ENCODE assay signal across 9 mouse cellular contexts in the genomic region with DNA sequence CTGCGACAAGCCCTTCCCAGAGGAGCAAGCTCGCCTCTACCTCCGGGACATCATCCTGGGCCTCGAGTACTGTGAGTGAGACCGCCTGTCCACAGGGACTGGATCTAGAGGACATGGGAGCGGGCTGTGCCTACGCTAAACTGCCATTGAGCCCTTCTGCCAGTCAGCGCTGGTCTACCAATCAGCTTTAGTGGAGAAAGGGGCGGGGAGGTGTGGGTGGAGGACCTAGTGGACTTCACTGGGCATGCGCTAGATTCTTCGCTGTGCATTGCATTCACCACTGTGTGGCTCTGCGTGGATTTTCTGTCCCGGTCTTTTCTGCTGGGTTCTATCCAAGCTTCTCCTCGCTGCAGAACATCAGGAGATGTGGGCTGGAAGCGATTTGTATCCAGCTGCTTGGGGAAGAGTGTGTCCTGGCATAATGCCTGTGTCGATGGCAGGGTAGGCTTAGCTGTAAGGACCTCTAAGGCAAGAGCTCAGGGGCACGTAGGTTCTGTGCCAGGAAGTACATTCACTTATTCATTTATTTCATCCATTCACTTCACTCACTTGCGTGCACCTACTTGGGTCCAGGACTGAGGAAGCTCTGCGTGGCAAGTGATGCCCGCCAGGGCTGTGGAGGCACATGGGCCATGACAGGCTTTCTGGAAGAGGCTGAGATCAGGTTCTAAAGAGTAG. TPM values are rescaled to one million over a fixed set of nuclear protein-coding genes. Genes with fewer than 3 reads are reported as not detected.
DNase-seq lines count a peak whose midpoint lies in the region; ATAC-seq and TF ChIP-seq lines count a peak whose summit lies in the region.
"Had no signal": no experiment of that assay in that cellular context is flagged by ENCODE, and none has a peak within 500 bp of the region (broad histone marks: within the 10 kb centered on the region; RNA-seq: fewer than 3 reads in every experiment).

No protein-coding gene starts in this region.

- peak overlapping the region; percentile 44 for H3K4me3 ChIP-seq in forebrain, embryonic 10.5 days
- H3K4me3 ChIP-seq in heart, embryonic 14.5 days (ENCODE audit: control insufficient read depth in 1 of 2, insufficient read depth in 1 of 2, low read depth in 1 of 2, low read length in 2 of 2): peak overlapping the region; percentile 26 to 30
- peak overlapping the region; percentile 19; the same call in 1 of the 2 replicates for H3K4me3 ChIP-seq in liver, adult 2 months (ENCODE audit: insufficient read depth, low read depth, low read length)

- H3K27ac ChIP-seq in forebrain, embryonic 10.5 days: peak overlapping the region; percentile 78
- peak overlapping the region; percentile 46 to 53; a peak in 3 of 4 replicates for H3K27ac ChIP-seq in heart, embryonic 14.5 days (replicated peaks in 1 of 2; ENCODE audit: control insufficient read depth in 1 of 2, insufficient read depth in 1 of 2, low read depth in 2 of 2, low read length in 2 of 2)
- no peak overlapping the region for H3K27ac ChIP-seq in liver, adult 2 months (replicated peaks; ENCODE audit: insufficient read depth, low read depth, low read length)

- ATAC-seq in CD4-positive, CD25-positive, alpha-beta regulatory T cell, adult 4 months: peak; percentile 96
- ATAC-seq in heart, embryonic 14.5 days (ENCODE audit: insufficient number of reproducible peaks, insufficient read depth, low FRiP score, low read depth): peak; percentile 74
- peak; percentile 93 for ATAC-seq in monocyte, adult 5-6 weeks (replicated peaks; ENCODE audit: insufficient number of reproducible peaks, low FRiP score, low TSS enrichment, poor library complexity, severe bottlenecking)

- peak overlapping the region; percentile 67 for H3K9ac ChIP-seq in heart, embryonic 14.5 days (ENCODE audit: low read length)
- peak overlapping the region; percentile 47 for H3K9ac ChIP-seq in liver, adult 2 months (ENCODE audit: low read depth, low read length)

- WGBS in forebrain, embryonic 10.5 days: 29% methylated on average over 20 of the region's 20 CpGs
- WGBS in heart, embryonic 14.5 days: 25% methylated on average over 20 of the region's 20 CpGs
- WGBS in liver, adult 2 months: 23% methylated on average over 20 of the region's 20 CpGs

- peaks cover 23% of the 10 kb centered on the region for H3K27me3 ChIP-seq in forebrain, embryonic 10.5 days (ENCODE audit: poor library complexity, severe bottlenecking)
- peaks cover 4% of the 10 kb centered on the region; the same call in 1 of the 2 replicates for H3K27me3 ChIP-seq in heart, embryonic 14.5 days (ENCODE audit: control insufficient read depth, insufficient read depth, low read length)
- H3K27me3 ChIP-seq in liver, adult 2 months (ENCODE audit: control insufficient read depth, insufficient read depth, low read length): no peaks in the 10 kb centered on the region
- H3K27me3 ChIP-seq: CH12.LX had no signal

- TF ChIP-seq CTCF in liver, adult 2 months (IDR thresholded peaks at IDR 0.05; ENCODE audit: low read depth, low read length): no peak

- DNase-seq in c-Kit-positive CD71-positive TER-119-negative erythroid progenitor cells, embryonic 14.5 days (ENCODE audit: low read depth): peak; percentile 78
- DNase-seq in forebrain, embryonic 10.5 days (ENCODE audit: extremely low spot score, low spot score): peak; percentile 84
- DNase-seq in kidney, postnatal 10 days: peak; percentile 92
- peak; percentile 82 for DNase-seq in liver, adult 2 months (ENCODE audit: extremely low read depth, low read depth, low spot score)
- DNase-seq in spleen, postnatal 14 days (ENCODE audit: low spot score in 2 of 2): peak; percentile 42 to 51

- H3K9me3 ChIP-seq in forebrain, embryonic 10.5 days: no peaks in the 10 kb centered on the region
- H3K9me3 ChIP-seq in heart, embryonic 14.5 days (ENCODE audit: control insufficient read depth, low read length): no peaks in the 10 kb centered on the region

- H3K36me3 ChIP-seq in forebrain, embryonic 10.5 days (replicated peaks): no peaks in the 10 kb centered on the region
- no peaks in the 10 kb centered on the region for H3K36me3 ChIP-seq in heart, embryonic 14.5 days (ENCODE audit: control insufficient read depth, insufficient read depth, low read length)
- H3K36me3 ChIP-seq in liver, adult 2 months (ENCODE audit: control insufficient read depth, insufficient read depth, low read length): no peaks in the 10 kb centered on the region

- H3K4me2 ChIP-seq in heart, embryonic 14.5 days (ENCODE audit: low read length): peak overlapping the region; percentile 67

- no peak for TF ChIP-seq POLR2A in liver, adult 2 months (IDR thresholded peaks at IDR 0.05; ENCODE audit: extremely low read depth, insufficient read depth, low read length)

- no peaks in the 10 kb centered on the region for H3K79me2 ChIP-seq in liver, adult 2 months (ENCODE audit: control insufficient read depth, insufficient read depth, low read length)

- peaks cover 12% of the 10 kb centered on the region for H3K4me1 ChIP-seq in forebrain, embryonic 10.5 days
- H3K4me1 ChIP-seq in heart, embryonic 14.5 days (ENCODE audit: control insufficient read depth in 2 of 2, insufficient read depth in 2 of 2, low read length in 2 of 2): peaks cover 13 to 19% of the 10 kb centered on the region in 2 experiments
- H3K4me1 ChIP-seq in liver, adult 2 months (ENCODE audit: control insufficient read depth, insufficient read depth, low read length): peaks cover 3% of the 10 kb centered on the region

RNA-seq across cellular contexts. Expression of a gene that starts 12.2 kb away (rescaled TPM):
- polyA plus RNA-seq in CD4-positive, CD25-positive, alpha-beta regulatory T cell, adult 4 months (2017; shearing (Covaris generic)): 1 to 10 TPM; 2.3 to 5.8 TPM
- 4.6 and 5.4 TPM in 2 replicates for polyA plus RNA-seq in forebrain, embryonic 10.5 days (2016; fragmentation: Nextera tagmentation; extraction: Ambion mirVana)
- 0.81 and 1.2 TPM in 2 replicates for polyA plus RNA-seq in heart, embryonic 14.5 days (2014; fragmentation: Nextera tagmentation; extraction: Ambion mirVana)
- total RNA-seq in liver, adult 2 months (2014; rRNA removed): 0.28 and 0.54 TPM in 2 replicates
- 0.12 and 0.24 TPM in 2 replicates for polyA plus RNA-seq in liver, adult 2 months (2012; rRNA removed)
- total RNA-seq in monocyte, adult 5-6 weeks (2017): 2.6 to 4.0 TPM (median 3.0 TPM) in 3 replicates

RNA-seq across cellular contexts. Expression of a gene that starts 16.6 kb away (rescaled TPM):
- polyA plus RNA-seq in CD4-positive, CD25-positive, alpha-beta regulatory T cell, adult 4 months (2017; shearing (Covaris generic)): 10 to 100 TPM; 17.1 to 21.5 TPM
- 12.1 and 13.9 TPM in 2 replicates for polyA plus RNA-seq in forebrain, embryonic 10.5 days (2016; fragmentation: Nextera tagmentation; extraction: Ambion mirVana)
- polyA plus RNA-seq in heart, embryonic 14.5 days (2014; fragmentation: Nextera tagmentation; extraction: Ambion mirVana): 9.5 and 10.3 TPM in 2 replicates
- 3.7 and 3.8 TPM in 2 replicates for total RNA-seq in liver, adult 2 months (2014; rRNA removed)
- polyA plus RNA-seq in liver, adult 2 months (2012; rRNA removed): 1.3 TPM in 2 replicates
- 11.5 to 18.1 TPM (median 14.0 TPM) in 3 replicates for total RNA-seq in monocyte, adult 5-6 weeks (2017)

RNA-seq across cellular contexts. Expression of a gene that starts 32.1 kb away (rescaled TPM):
- under 1 TPM in 1 of 2 experiments, not detected in 1; 0.39 TPM for polyA plus RNA-seq in CD4-positive, CD25-positive, alpha-beta regulatory T cell, adult 4 months (2017; shearing (Covaris generic))
- 1.4 TPM in 2 replicates for polyA plus RNA-seq in forebrain, embryonic 10.5 days (2016; fragmentation: Nextera tagmentation; extraction: Ambion mirVana)
- polyA plus RNA-seq in heart, embryonic 14.5 days (2014; fragmentation: Nextera tagmentation; extraction: Ambion mirVana): 1.4 and 1.5 TPM in 2 replicates
- 0.28 and 0.34 TPM in 2 replicates for total RNA-seq in liver, adult 2 months (2014; rRNA removed)
- 0.11 and 0.12 TPM in 2 replicates for polyA plus RNA-seq in liver, adult 2 months (2012; rRNA removed)
- 6.3 to 18.7 TPM (median 15.6 TPM) in 3 replicates for total RNA-seq in monocyte, adult 5-6 weeks (2017)

RNA-seq across cellular contexts. Expression of a gene that starts 59.4 kb away (rescaled TPM):
- 100 to 1,000 TPM in 1 of 2 experiments, 10 to 100 TPM in 1; 63.9 to 126 TPM for polyA plus RNA-seq in CD4-positive, CD25-positive, alpha-beta regulatory T cell, adult 4 months (2017; shearing (Covaris generic))
- 0.45 and 0.54 TPM in 2 replicates for polyA plus RNA-seq in forebrain, embryonic 10.5 days (2016; fragmentation: Nextera tagmentation; extraction: Ambion mirVana)
- 0.22 and 0.36 TPM in 2 replicates for polyA plus RNA-seq in heart, embryonic 14.5 days (2014; fragmentation: Nextera tagmentation; extraction: Ambion mirVana)
- total RNA-seq in liver, adult 2 months (2014; rRNA removed): 0.18 and 0.27 TPM in 2 replicates
- polyA plus RNA-seq in liver, adult 2 months (2012; rRNA removed): 0.17 and 0.19 TPM in 2 replicates
- 1.7 to 2.4 TPM (median 1.8 TPM) in 3 replicates for total RNA-seq in monocyte, adult 5-6 weeks (2017)
